ENCODE assay signal across 22 mouse cellular contexts in the genomic region with DNA sequence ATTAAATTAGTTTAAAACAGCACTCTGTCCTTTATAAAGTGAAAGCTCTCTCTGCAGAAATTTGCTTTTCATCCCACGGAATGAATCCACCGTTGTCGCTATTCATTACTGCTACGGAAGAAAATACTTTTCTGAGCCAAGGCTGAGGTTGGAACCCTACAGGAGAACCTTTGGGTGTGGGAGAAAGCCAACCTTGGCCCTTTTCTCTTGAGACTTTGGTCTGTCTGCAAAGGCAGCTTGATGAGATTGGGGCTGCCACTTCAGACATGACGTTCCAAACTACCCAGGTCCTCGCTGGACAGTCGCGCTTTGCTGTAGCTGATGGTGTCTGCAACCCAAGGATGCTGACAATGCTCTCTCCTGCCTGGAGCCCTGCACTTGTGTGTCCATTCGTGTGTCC. TPM values are rescaled to one million over a fixed set of nuclear protein-coding genes. Genes with fewer than 3 reads are reported as not detected.
"Had no signal": no experiment of that assay in that cellular context is flagged by ENCODE, and none has a peak within 500 bp of the region (broad histone marks: within the 10 kb centered on the region; RNA-seq: fewer than 3 reads in every experiment).

No protein-coding gene starts in this region.

- DNase-seq: kidney, adult 11 months; kidney, adult 8-10 months; kidney, postnatal 10 days; kidney, postnatal 36 days; layer of hippocampus, adult 9-11 months; liver, postnatal 0 days; lung, embryonic 14.5 days; midbrain, embryonic 14.5 days; thymus, postnatal 25 days had no signal

- ATAC-seq: liver, postnatal 0 days; lung, postnatal 0 days had no signal

- H3K9ac ChIP-seq: kidney, embryonic 15.5 days; limb, embryonic 12.5 days; limb, embryonic 15.5 days; liver, embryonic 14.5 days; liver, postnatal 0 days; lung, embryonic 14.5 days; neural tube, embryonic 12.5 days had no signal

- H3K27ac ChIP-seq: kidney, embryonic 15.5 days; layer of hippocampus, adult 2 months; limb, embryonic 12.5 days; limb, embryonic 15.5 days; liver, embryonic 14.5 days; macrophage; neural tube, embryonic 12.5 days; stomach, postnatal 0 days had no signal

- H3K36me3 ChIP-seq: kidney, embryonic 15.5 days; limb, embryonic 12.5 days; limb, embryonic 15.5 days; neural tube, embryonic 12.5 days had no signal

- H3K9me3 ChIP-seq: kidney, embryonic 15.5 days; limb, embryonic 12.5 days; limb, embryonic 15.5 days; neural tube, embryonic 12.5 days had no signal

- H3K4me3 ChIP-seq: kidney, embryonic 15.5 days; layer of hippocampus, adult 2 months; limb, embryonic 12.5 days; limb, embryonic 15.5 days; neural tube, embryonic 12.5 days had no signal

- H3K4me2 ChIP-seq: kidney, embryonic 15.5 days; limb, embryonic 12.5 days; limb, embryonic 15.5 days; liver, embryonic 11.5 days; lung, embryonic 14.5 days; neural tube, embryonic 12.5 days had no signal

RNA-seq across cellular contexts. Expression of gene Cdx2, which starts 1.4 kb away (rescaled TPM):
- polyA plus RNA-seq: kidney, embryonic 15.5 days; limb, embryonic 12.5 days; limb, embryonic 15.5 days; liver, embryonic 14.5 days; liver, postnatal 0 days; lung, embryonic 14.5 days; lung, postnatal 0 days; macrophage; midbrain, embryonic 14.5 days; midbrain, postnatal 0 days; neural tube, embryonic 12.5 days had no signal

RNA-seq across cellular contexts. Expression of gene Urad, which starts 13.8 kb away (rescaled TPM):
- polyA plus RNA-seq: kidney, embryonic 15.5 days; limb, embryonic 12.5 days; limb, embryonic 15.5 days; lung, embryonic 14.5 days; lung, postnatal 0 days; macrophage; midbrain, embryonic 14.5 days; midbrain, postnatal 0 days; neural tube, embryonic 12.5 days; stomach, embryonic 14.5 days; stomach, postnatal 0 days; thymus, postnatal 0 days had no signal

RNA-seq across cellular contexts. Expression of gene Pdx1, which starts 38.7 kb away (rescaled TPM):
- polyA plus RNA-seq: kidney, embryonic 15.5 days; limb, embryonic 12.5 days; limb, embryonic 15.5 days; liver, postnatal 0 days; lung, embryonic 14.5 days; lung, postnatal 0 days; macrophage; midbrain, embryonic 14.5 days; midbrain, postnatal 0 days; neural tube, embryonic 12.5 days; thymus, postnatal 0 days had no signal
